40 mouse cellular contexts compared by ENCODE assay signal in genomic region chr12:111242346-111242745, GRCm38 (mm10). TPM values are rescaled to one million over a fixed set of nuclear protein-coding genes. Genes with fewer than 3 reads are reported as not detected.
"Had no signal": no experiment of that assay in that cellular context is flagged by ENCODE, and none has a peak within 500 bp of the region (broad histone marks: within the 10 kb centered on the region; RNA-seq: fewer than 3 reads in every experiment).

No protein-coding gene starts in this region.

- ATAC-seq: hindbrain, embryonic 16.5 days; hindbrain, postnatal 0 days; inflammation-experienced regulatory T-cells, adult 6 months; intestine, embryonic 15.5 days; intestine, embryonic 16.5 days; intestine, postnatal 0 days had no signal

- H3K27me3 ChIP-seq: heart, embryonic 15.5 days; hindbrain, embryonic 12.5 days; hindbrain, embryonic 13.5 days; hindbrain, embryonic 15.5 days; intestine, embryonic 15.5 days; kidney, embryonic 15.5 days had no signal

- H3K4me1 ChIP-seq: heart, embryonic 15.5 days; hindbrain, embryonic 15.5 days; intestine, embryonic 15.5 days had no signal

- H3K4me3 ChIP-seq: heart, embryonic 15.5 days; hindbrain, embryonic 10.5 days; hindbrain, embryonic 12.5 days; hindbrain, embryonic 13.5 days; hindbrain, embryonic 15.5 days; intestine, embryonic 15.5 days; kidney, embryonic 15.5 days; layer of hippocampus, adult 2 months; left cerebral cortex, adult 2 months had no signal

- H3K27ac ChIP-seq: heart, embryonic 15.5 days; hindbrain, embryonic 10.5 days; hindbrain, embryonic 12.5 days; hindbrain, embryonic 13.5 days; hindbrain, embryonic 14.5 days; hindbrain, embryonic 15.5 days; hindbrain, postnatal 0 days; intestine, embryonic 15.5 days; kidney, embryonic 15.5 days; kidney, postnatal 0 days; layer of hippocampus, adult 2 months; left cerebral cortex, adult 2 months had no signal

- DNase-seq: heart, postnatal 10 days; heart, postnatal 14 days; heart, postnatal 36 days; heart, postnatal 4 days; kidney, adult 11 months; kidney, adult 18-20 months; kidney, adult 2 months; kidney, adult 8-10 months; kidney, adult 9 months; kidney, postnatal 10 days; kidney, postnatal 14 days; kidney, postnatal 25 days; kidney, postnatal 36 days; kidney, postnatal 4 days; layer of hippocampus, adult 9-11 months; layer of hippocampus, postnatal 36 days had no signal

RNA-seq across cellular contexts. Expression of gene Amn, which starts 28.5 kb away (rescaled TPM):
- polyA plus RNA-seq: inflammation-experienced regulatory T-cells, adult 6 months had no signal

RNA-seq across cellular contexts. Expression of gene 4930595D18Rik, which starts 58.1 kb away (rescaled TPM):
- polyA plus RNA-seq: heart, embryonic 14.5 days; heart, embryonic 15.5 days; heart, embryonic 16.5 days; heart, postnatal 0 days; hindbrain, embryonic 10.5 days; hindbrain, embryonic 11.5 days; hindbrain, embryonic 12.5 days; hindbrain, embryonic 14.5 days; hindbrain, embryonic 15.5 days; hindbrain, postnatal 0 days; intestine, embryonic 14.5 days; intestine, embryonic 15.5 days; intestine, embryonic 16.5 days; intestine, postnatal 0 days; kidney, adult 2 months; kidney, embryonic 14.5 days; kidney, embryonic 15.5 days; kidney, embryonic 16.5 days; kidney, postnatal 0 days; large intestine, adult 2 months had no signal
